Mouse (Mus musculus) cerebellum, adult 9-11 months (tissue): Measurements from ENCODE around the gene Ppfia1.

ENCODE experiments used
- DNase-seq: peaks from one replicate; pipeline ENCODE4 v3.0.0; 2022

Ppfia1 gene

DNA sequence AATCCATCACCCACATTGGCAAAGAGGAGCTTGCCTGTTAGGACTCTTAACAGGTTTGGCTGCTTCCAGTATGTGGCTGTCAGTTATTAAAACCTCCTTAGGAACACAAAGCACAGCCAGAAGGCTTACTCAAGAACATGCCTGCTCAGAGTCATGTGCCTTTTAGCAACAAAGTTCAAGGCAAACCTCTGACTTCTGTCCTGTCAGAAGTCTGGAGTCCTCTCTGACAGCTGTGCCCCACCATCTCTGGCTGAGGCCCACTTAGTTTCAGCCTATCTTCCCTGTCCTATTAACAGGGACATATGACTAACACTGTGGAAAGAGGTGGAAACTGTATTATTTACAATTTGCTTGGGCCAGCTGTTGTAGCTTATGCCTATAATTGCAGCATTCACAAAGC lies 73.2 kb downstream of the Ppfia1 start:
- DNase-seq, result no peak

- no peak for DNase-seq
Observed at GRCm38 (mm10) chr7:144479569-144479968, 74.0 kb downstream of the Ppfia1 start.

DNA sequence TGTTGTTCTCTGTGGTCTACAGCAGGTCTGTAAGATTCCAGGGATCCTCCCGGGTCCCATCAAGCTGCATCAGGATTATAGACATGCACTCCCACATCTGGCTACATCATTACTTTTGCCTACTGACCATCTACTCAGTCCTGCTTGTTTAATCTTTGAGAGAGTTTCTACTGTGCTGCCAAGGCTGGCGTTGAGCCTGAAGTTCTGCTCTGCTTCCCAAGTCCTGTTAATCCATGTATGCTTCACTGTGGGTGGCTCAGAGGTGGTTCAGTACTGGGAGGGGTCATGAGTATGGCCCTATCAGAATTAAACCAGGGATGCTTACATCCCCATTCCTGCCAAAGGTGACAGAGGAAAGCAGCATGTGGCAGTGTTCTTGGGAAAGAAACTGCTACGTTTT lies 77.8 kb downstream of the Ppfia1 start:
- no peak for DNase-seq

DNA sequence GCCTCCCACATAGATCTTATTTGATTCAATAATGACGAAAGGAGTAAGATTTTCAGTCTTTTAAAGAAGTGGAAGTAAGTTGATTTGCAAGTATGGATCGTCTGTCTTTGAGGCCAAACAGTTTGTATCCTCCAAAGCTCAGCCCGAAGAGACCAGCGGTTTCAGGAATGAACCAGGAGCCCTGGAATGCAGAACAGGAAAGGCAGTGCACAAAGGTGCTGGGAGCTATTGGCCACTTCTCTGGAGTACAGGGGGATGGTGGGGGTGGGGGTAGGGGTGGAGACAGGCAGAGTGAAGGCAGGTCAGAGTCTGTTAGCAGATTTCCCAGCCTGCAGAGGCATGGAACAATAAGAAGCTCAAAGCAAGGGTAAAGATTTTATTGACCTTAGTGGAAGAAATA lies 80.0 kb downstream of the Ppfia1 start:
- DNase-seq, result no peak

DNA sequence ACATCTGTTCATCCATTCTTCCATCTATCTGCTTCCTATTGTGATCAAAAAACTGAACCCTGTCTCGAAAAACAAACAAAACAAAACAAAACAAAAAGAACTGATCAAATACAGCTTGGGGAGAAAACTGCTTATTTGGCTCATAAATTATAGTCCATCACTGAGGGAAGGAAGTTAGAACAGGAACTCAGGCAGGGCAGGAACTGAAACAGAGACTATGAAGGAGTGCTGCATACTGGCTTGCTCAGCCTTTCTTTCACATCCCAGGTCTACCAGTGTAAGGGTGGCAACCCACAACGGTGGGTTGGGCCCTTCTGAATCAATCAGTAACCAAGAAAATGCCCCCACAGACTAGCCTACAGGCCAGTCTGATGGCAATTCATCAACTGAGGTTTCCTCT lies 82.4 kb downstream of the Ppfia1 start:
- no peak for DNase-seq

GRCm38 (mm10) chr7:144470545-144471059 lies 82.9 kb downstream of the Ppfia1 start, which contains the start of gene Cttn:
Gene Cttn (minus strand): TSS chr7:144471009.
- DNase-seq, result peak; percentile 89

- no peak for DNase-seq
Observed at GRCm38 (mm10) chr7:144469908-144470544, 83.5 kb downstream of the Ppfia1 start.

DNA sequence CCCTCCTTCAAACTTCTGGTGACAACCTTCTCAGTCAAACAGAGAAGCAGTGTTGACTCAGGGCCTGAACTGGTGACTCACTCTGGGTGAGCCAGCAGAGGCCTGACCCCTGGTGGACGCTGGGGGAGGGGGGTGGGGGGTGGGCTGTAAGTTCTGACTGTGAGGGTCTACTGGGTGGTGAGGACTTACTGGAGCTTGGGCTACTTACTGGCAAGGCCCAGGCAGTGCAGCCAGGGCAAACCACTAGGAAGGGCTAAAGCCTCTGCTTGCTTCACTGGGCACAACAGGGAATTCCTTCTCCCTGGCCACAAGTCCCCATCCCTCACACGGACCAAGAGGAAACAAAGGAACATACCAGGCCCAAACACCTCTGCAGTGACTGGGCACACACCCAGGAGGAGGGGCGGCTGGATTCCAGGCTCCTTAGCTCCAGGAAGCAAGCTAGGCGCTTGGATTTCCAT lies 84.3 kb downstream of the Ppfia1 start:
- peak; percentile 29 for DNase-seq

DNA sequence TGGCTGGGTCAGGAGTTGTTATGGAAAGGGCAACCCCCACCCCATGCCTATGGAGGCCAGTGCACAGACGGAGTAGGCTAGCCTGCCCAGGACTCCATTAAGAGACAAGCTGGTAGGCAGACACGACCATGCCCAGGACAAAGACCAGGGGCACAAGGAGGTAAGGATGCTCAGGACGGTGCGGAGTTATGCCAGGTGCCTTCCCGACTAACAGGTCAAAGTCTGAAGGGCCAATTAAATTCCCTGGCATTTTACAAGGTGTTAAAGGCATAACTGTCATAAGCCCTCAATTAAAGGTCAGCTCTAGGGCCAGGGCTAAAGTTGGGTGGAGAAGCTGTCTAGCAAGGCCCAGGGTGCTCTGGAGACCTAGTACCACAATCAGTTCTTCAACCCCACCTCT lies 84.8 kb downstream of the Ppfia1 start:
- DNase-seq, result no peak

GRCm38 (mm10) chr7:144462577-144462976 lies 91.0 kb downstream of the Ppfia1 start:
- DNase-seq, result no peak

- no peak for DNase-seq
Observed at GRCm38 (mm10) chr7:144461246-144461902, 92.2 kb downstream of the Ppfia1 start.

DNA sequence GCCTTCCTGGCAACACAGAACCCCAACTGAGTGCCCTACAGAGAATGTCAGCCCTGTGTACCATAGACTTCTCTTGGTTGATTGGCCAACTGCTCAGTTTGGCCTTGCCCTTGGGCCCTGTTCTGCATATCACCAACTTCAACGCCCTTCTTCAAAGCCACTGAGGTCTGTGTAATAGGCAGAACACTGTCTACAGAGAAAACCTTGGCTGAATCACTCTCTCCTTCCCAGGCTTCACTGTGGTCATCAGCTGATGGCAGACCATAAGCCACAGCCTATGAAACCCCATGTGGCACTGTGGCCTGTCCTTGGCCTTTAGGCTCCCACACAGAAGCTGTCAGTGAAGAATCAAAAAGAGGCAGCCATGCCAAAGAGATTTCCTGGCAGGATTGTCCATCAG lies 94.6 kb downstream of the Ppfia1 start:
- DNase-seq, result no peak

DNA sequence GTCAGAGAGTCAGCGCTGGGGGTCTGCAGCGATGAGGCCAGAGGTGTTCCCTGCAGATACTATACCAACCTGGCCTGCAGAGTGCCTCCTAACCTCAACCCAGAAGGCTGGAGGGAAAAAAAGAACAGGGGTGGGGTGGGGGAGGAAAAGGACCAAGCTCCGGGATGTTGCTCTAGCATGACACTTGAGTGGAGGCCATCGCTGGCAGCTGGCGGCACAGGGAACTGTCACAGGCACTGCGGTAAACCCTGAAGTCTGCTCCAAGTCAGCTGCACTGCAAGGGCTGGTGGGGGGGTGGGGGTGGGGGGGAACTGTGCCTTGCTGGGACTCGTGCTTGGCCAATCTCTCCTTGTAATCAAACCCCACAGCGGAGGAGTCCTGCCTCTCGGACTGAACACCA lies 102.9 kb downstream of the Ppfia1 start:
- no peak for DNase-seq

DNA sequence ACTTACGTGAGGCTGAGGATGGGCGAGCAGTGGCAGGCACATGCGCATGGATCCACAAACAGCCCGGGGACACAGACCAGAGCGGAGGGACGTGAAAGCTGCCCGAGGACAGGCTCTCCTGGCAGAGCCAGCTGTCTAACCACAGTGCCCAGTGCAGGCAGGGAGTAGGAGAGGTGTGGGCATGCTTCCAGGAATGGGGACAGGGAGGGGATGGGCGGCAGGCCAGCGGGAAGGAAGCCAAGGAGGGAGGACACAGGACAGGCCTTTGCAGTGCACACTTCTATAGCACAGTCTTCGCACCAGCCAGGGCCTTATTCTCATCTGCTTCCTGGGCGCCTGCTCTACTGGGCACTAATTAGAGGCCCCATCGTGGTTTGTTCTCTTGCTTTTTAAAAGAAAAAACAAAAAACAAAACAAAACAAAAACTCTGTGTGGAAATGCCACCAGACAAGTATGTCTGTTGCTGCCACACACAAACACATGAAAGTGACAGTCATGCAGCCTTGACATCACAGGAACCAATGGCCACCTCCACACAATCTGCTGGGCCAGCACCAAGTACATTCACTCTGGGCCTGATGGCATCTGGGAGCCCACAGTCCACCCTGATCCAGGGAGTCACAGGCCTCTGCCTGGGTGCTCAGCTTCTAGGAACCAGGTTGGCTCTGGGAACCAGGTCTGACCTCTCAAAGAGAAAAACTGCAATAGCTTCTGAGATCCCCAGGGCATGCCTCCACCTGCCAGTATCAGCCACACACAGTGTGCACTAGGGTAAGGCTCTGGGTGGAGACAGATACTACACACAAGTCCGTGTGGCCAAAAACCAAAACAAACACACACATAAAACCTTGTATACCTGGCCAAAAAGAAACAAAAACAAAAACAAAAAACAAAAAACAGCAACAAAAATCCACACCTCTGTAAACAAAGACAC lies 103.6 kb downstream of the Ppfia1 start:
- peak; percentile 78 for DNase-seq

DNA sequence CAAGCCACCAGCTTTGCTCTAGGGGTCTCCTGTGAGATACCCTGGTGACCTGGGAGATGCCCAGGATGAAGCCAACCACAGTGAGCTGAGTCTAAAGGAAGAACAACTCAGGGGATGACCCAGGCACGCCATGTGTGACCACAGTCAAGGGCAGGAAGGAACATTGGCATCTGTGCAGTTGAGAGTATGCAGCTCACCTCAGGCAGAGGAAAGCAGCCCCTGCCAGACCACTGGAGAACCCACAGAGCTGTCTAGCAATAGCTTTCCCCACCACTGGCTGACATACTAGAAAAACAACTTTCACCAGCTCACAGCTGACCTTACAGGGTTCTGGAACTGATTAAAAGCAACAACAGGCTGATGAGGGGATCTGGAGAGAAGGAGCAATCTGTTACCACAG lies 105.3 kb downstream of the Ppfia1 start:
- no peak for DNase-seq

GRCm38 (mm10) chr7:144447146-144447545 lies 106.4 kb downstream of the Ppfia1 start:
- no peak for DNase-seq

GRCm38 (mm10) chr7:144444788-144445187 lies 108.7 kb downstream of the Ppfia1 start:
- no peak for DNase-seq

DNA sequence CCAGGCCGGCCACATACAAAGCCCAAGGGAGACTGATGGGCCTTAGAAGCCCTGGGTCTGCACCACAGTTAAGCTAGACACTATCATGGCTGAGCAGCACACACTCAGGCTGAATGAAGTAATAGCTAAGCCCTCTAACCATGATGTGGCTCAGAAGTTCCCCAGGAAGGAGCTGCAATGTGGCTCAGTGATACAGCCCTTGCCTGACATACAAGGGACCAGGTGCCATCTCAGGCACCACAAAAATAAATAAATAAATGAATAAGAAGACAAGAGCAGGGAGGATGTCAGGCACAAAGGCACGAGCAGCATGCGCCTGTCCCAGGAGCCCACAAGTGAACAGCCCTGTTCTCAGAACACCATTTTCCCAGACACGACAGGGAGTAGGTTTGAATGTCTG lies 111.6 kb downstream of the Ppfia1 start:
- no peak for DNase-seq

DNA sequence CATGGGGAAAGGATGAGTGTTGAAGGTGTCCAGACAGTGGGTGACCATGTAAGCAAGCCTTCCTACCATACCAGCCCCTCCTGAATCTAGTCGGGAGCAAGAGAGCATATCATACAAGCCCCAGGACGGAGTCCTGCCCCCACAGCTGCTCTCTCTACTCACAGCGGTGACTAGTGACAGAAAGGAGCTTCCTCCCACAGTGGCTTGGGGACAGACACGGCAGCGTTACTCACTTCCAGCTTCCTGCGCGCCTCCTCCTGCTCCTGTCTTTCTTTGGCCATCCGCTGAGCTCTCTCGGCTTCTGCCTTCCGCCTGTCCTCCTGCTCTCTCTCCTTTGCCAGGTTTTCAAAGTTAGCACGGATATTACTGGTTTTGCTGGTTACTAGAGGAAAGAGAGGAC lies 112.1 kb downstream of the Ppfia1 start:
- DNase-seq, result no peak

GRCm38 (mm10) chr7:144438811-144439210 lies 114.7 kb downstream of the Ppfia1 start:
- DNase-seq, result no peak

DNA sequence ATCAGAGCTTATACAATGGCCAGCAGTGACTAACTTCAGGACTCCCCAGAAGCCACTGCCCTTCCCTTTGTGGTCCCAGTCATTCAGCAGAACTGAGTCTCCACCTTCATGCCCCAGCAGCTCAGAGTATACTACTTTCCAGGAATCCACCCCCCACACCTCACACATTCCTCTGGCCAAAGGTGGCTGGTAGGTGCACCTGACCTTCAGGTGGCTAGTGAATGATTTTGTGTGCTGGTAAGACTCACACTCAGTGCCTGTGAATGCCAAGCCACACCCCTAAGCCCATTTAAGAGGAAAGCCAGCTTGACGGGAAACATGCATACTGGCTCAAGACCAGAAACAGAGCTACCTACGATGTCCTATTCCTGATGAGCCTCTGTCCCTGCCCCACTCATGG lies 120.6 kb downstream of the Ppfia1 start:
- DNase-seq, result no peak

GRCm38 (mm10) chr7:144427460-144427859 lies 126.1 kb downstream of the Ppfia1 start:
- no peak for DNase-seq
